Comparison of ENCODE assay signal across 8 mouse cellular contexts in genomic region chr13:117023346-117024050, GRCm38 (mm10). TPM values are rescaled to one million over a fixed set of nuclear protein-coding genes. Genes with fewer than 3 reads are reported as not detected.
DNase-seq lines count a peak whose midpoint lies in the region; ATAC-seq lines count a peak whose summit lies in the region.

No protein-coding gene starts in this region.

- peak overlapping the region; percentile 82 for H3K9ac ChIP-seq in lung, embryonic 15.5 days
- H3K9ac ChIP-seq in embryonic facial prominence, embryonic 12.5 days: peak overlapping the region; percentile 86
- H3K9ac ChIP-seq in neural tube, embryonic 11.5 days (ENCODE audit: low read length): peak overlapping the region; percentile 84

- ATAC-seq in lung, embryonic 15.5 days (ENCODE audit: borderline replicate concordance, extremely low read depth, low FRiP score, low TSS enrichment): no peak
- no peak for ATAC-seq in embryonic facial prominence, embryonic 12.5 days (ENCODE audit: insufficient number of reproducible peaks, insufficient read depth, low FRiP score, low TSS enrichment)
- ATAC-seq in inflammation-experienced regulatory T-cells, adult 6 months: peak; percentile 18
- no peak for ATAC-seq in neural tube, embryonic 11.5 days (ENCODE audit: insufficient read depth, low FRiP score, low TSS enrichment)
- ATAC-seq in cerebellum, adult (ENCODE audit: insufficient number of reproducible peaks, low FRiP score, low TSS enrichment): no peak

- no peaks in the 10 kb centered on the region for H3K27me3 ChIP-seq in lung, embryonic 15.5 days
- H3K27me3 ChIP-seq in embryonic facial prominence, embryonic 12.5 days: peaks cover 4% of the 10 kb centered on the region; the same call in 1 of the 2 replicates
- H3K27me3 ChIP-seq in neural tube, embryonic 11.5 days (ENCODE audit: control insufficient read depth, insufficient read depth, low read length): no peaks in the 10 kb centered on the region

- peaks cover 18% of the 10 kb centered on the region; the same call in 1 of the 2 replicates for H3K4me1 ChIP-seq in lung, embryonic 15.5 days
- H3K4me1 ChIP-seq in embryonic facial prominence, embryonic 12.5 days: peaks cover 24% of the 10 kb centered on the region
- H3K4me1 ChIP-seq in neural tube, embryonic 11.5 days (ENCODE audit: control insufficient read depth, insufficient read depth, low read length): no peaks in the 10 kb centered on the region

- H3K4me2 ChIP-seq in lung, embryonic 15.5 days: peak overlapping the region; percentile 89
- H3K4me2 ChIP-seq in embryonic facial prominence, embryonic 12.5 days (replicated peaks): peak overlapping the region; percentile 69
- H3K4me2 ChIP-seq in neural tube, embryonic 11.5 days (ENCODE audit: low read depth): peak overlapping the region; percentile 72

- no peak overlapping the region for H3K27ac ChIP-seq in lung, embryonic 15.5 days
- no peak overlapping the region for H3K27ac ChIP-seq in embryonic facial prominence, embryonic 12.5 days
- H3K27ac ChIP-seq in neural tube, embryonic 11.5 days (ENCODE audit: low read depth, low read length): no peak overlapping the region

- WGBS in lung, embryonic 15.5 days: 15% methylated on average over 12 of the region's 12 CpGs
- 10% methylated on average over 12 of the region's 12 CpGs for WGBS in embryonic facial prominence, embryonic 12.5 days
- 12% methylated on average over 12 of the region's 12 CpGs for WGBS in neural tube, embryonic 11.5 days

- H3K9me3 ChIP-seq in lung, embryonic 15.5 days: no peaks in the 10 kb centered on the region
- no peaks in the 10 kb centered on the region for H3K9me3 ChIP-seq in embryonic facial prominence, embryonic 12.5 days
- no peaks in the 10 kb centered on the region for H3K9me3 ChIP-seq in neural tube, embryonic 11.5 days (ENCODE audit: control insufficient read depth, low read length)

- H3K4me3 ChIP-seq in lung, embryonic 15.5 days: peak overlapping the region; percentile 74
- peak overlapping the region; percentile 80 for H3K4me3 ChIP-seq in embryonic facial prominence, embryonic 12.5 days
- peak overlapping the region; percentile 76 for H3K4me3 ChIP-seq in neural tube, embryonic 11.5 days (ENCODE audit: low read depth, low read length)

- no peaks in the 10 kb centered on the region for H3K36me3 ChIP-seq in lung, embryonic 15.5 days
- H3K36me3 ChIP-seq in embryonic facial prominence, embryonic 12.5 days: no peaks in the 10 kb centered on the region
- no peaks in the 10 kb centered on the region for H3K36me3 ChIP-seq in neural tube, embryonic 11.5 days (ENCODE audit: control insufficient read depth, insufficient read depth, low read length)

- no peak for DNase-seq in lung, postnatal 10 days
- peak; percentile 17 for DNase-seq in neural tube, embryonic 11.5 days (ENCODE audit: low spot score)
- DNase-seq in adrenal gland, adult 2 months: no peak
- no peak for DNase-seq in spleen, adult 18-20 months

RNA-seq across cellular contexts. Expression of gene Parp8, which starts 1.8 kb away (rescaled TPM):
- 9.2 and 10.3 TPM in 2 replicates for polyA plus RNA-seq in lung, embryonic 15.5 days (2015; fragmentation: Nextera tagmentation; extraction: Ambion mirVana)
- 20.6 and 20.8 TPM in 2 replicates for polyA plus RNA-seq in embryonic facial prominence, embryonic 12.5 days (2016; fragmentation: Nextera tagmentation; extraction: Ambion mirVana)
- 10 to 100 TPM; 12.0 to 28.7 (median 23.7) TPM for polyA plus RNA-seq in inflammation-experienced regulatory T-cells, adult 6 months (2017; shearing (Covaris generic))
- polyA plus RNA-seq in neural tube, embryonic 11.5 days (2014; fragmentation: Nextera tagmentation; extraction: Ambion mirVana): 13.7 and 14.8 TPM in 2 replicates
- total RNA-seq in adrenal gland, adult 2 months (2021): 10 to 100 TPM; 10.3 to 14.1 TPM
- polyA plus RNA-seq in adrenal gland, adult 2 months (2012; rRNA removed): 2.9 and 3.5 TPM in 2 replicates
